Comparison of ENCODE assay signal across 19 mouse cellular contexts in the genomic region with DNA sequence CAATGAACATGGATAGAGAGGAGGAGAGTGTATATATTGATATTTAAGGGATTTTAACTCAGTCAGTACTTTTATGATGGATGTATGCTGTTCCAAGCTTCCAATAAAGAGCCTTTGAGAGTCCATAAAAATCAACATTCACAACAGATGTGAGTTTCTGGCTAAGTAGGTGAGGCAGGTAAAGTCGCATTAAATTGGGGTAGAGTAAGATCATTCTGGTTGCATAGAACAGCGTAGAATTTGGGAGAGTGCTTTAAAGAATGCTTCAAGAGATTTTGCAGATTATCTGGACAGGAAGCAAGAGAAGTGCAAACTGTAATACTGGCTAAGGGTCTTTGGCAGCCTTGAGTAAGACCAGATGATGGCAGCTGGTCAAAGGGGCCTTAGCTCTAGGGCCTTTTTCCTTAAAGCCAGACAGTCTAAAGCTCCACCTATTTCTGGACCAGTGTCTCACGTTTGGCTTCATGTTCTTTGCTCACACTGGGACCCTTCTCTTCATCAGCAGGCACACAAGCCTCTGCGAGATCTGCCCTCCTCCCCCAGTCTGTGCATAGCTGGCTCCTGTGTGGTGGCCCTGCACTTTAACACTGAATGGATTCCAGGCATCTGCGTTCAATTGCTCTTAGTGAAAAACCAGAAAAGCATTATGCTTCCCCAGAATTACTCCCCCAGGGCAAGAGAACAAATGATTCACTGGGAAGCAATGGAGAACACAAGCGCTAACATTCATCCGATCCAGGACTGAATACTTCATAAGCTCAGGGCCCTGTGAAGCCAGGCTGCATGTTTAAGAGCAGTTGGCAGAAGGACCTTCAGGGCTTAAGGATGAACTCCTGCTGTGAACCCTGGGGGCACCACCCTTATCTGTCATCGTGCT.
DNase-seq lines count a peak whose midpoint lies in the region; ATAC-seq and TF ChIP-seq lines count a peak whose summit lies in the region.
"Had no signal": no experiment of that assay in that cellular context is flagged by ENCODE, and none has a peak within 500 bp of the region (broad histone marks: within the 10 kb centered on the region; RNA-seq: fewer than 3 reads in every experiment).

No protein-coding gene starts in this region.

- no peak for TF ChIP-seq POLR2A in limb, embryonic 14.5 days (IDR thresholded peaks at IDR 0.05; ENCODE audit: borderline replicate concordance, extremely low read depth, insufficient read depth, insufficient read length)

- H3K27ac ChIP-seq in midbrain, embryonic 14.5 days (replicated peaks; ENCODE audit: low read depth, low read length): no peak overlapping the region
- no peak overlapping the region for H3K27ac ChIP-seq in midbrain, embryonic 15.5 days
- H3K27ac ChIP-seq in embryonic facial prominence, embryonic 10.5 days (replicated peaks): no peak overlapping the region
- no peak overlapping the region for H3K27ac ChIP-seq in limb, embryonic 14.5 days (replicated peaks; ENCODE audit: low read depth, low read length)
- H3K27ac ChIP-seq: forebrain, embryonic 13.5 days; hindbrain, embryonic 13.5 days; midbrain, embryonic 10.5 days; stomach, embryonic 15.5 days had no signal

- no peak for ATAC-seq in midbrain, embryonic 14.5 days (ENCODE audit: low FRiP score, low TSS enrichment)
- no peak for ATAC-seq in midbrain, embryonic 15.5 days (replicated peaks)
- peak; percentile 88 for ATAC-seq in limb, embryonic 14.5 days (ENCODE audit: low FRiP score, low read depth)
- ATAC-seq: forebrain, embryonic 13.5 days; inflammation-experienced regulatory T-cells, adult 6 months had no signal

- no peaks in the 10 kb centered on the region for H3K9me3 ChIP-seq in midbrain, embryonic 14.5 days (ENCODE audit: control insufficient read depth, low read length)
- no peaks in the 10 kb centered on the region for H3K9me3 ChIP-seq in midbrain, embryonic 15.5 days
- H3K9me3 ChIP-seq in embryonic facial prominence, embryonic 10.5 days: no peaks in the 10 kb centered on the region
- H3K9me3 ChIP-seq in limb, embryonic 14.5 days (ENCODE audit: control insufficient read depth, low read length): no peaks in the 10 kb centered on the region
- H3K9me3 ChIP-seq: forebrain, embryonic 13.5 days; heart, embryonic 12.5 days; hindbrain, embryonic 13.5 days; midbrain, embryonic 10.5 days; stomach, embryonic 15.5 days had no signal

- H3K4me1 ChIP-seq in midbrain, embryonic 14.5 days (ENCODE audit: control insufficient read depth, insufficient read depth, low read length): no peaks in the 10 kb centered on the region
- 0 out of 2 replicates have a peak, but pooled peaks cover 3% of the 10 kb centered on the region for H3K4me1 ChIP-seq in midbrain, embryonic 15.5 days
- peaks cover 10% of the 10 kb centered on the region for H3K4me1 ChIP-seq in embryonic facial prominence, embryonic 10.5 days
- peaks cover 8% of the 10 kb centered on the region for H3K4me1 ChIP-seq in limb, embryonic 14.5 days (ENCODE audit: control insufficient read depth, insufficient read depth, low read length)
- H3K4me1 ChIP-seq: heart, embryonic 12.5 days; midbrain, embryonic 10.5 days; stomach, embryonic 15.5 days had no signal

- no peak overlapping the region for H3K4me3 ChIP-seq in midbrain, embryonic 14.5 days (replicated peaks; ENCODE audit: low read depth, low read length)
- no peak overlapping the region for H3K4me3 ChIP-seq in midbrain, embryonic 15.5 days
- no peak overlapping the region for H3K4me3 ChIP-seq in embryonic facial prominence, embryonic 10.5 days
- H3K4me3 ChIP-seq in limb, embryonic 14.5 days (replicated peaks; ENCODE audit: low read length): no peak overlapping the region
- H3K4me3 ChIP-seq: forebrain, embryonic 13.5 days; heart, embryonic 12.5 days; hindbrain, embryonic 13.5 days; midbrain, embryonic 10.5 days; stomach, embryonic 15.5 days had no signal

- 65% methylated on average over 8 of the region's 8 CpGs for WGBS in midbrain, embryonic 14.5 days
- 58% methylated on average over 8 of the region's 8 CpGs for WGBS in midbrain, embryonic 15.5 days
- 51% methylated on average over 8 of the region's 8 CpGs for WGBS in embryonic facial prominence, embryonic 10.5 days
- 27% methylated on average over 8 of the region's 8 CpGs for WGBS in limb, embryonic 14.5 days

- no peak overlapping the region for H3K4me2 ChIP-seq in midbrain, embryonic 14.5 days (ENCODE audit: low read length)
- H3K4me2 ChIP-seq in midbrain, embryonic 15.5 days: no peak overlapping the region
- 0 out of 2 replicates have a peak overlapping the region, but pooled peaks have one; percentile 11 for H3K4me2 ChIP-seq in limb, embryonic 14.5 days (replicated peaks; ENCODE audit: low read depth, low read length, severe bottlenecking)
- H3K4me2 ChIP-seq: forebrain, embryonic 13.5 days; heart, embryonic 12.5 days; hindbrain, embryonic 13.5 days; stomach, embryonic 15.5 days had no signal

- H3K36me3 ChIP-seq in midbrain, embryonic 14.5 days (ENCODE audit: control insufficient read depth, insufficient read depth, low read length): no peaks in the 10 kb centered on the region
- H3K36me3 ChIP-seq in midbrain, embryonic 15.5 days (replicated peaks): no peaks in the 10 kb centered on the region
- H3K36me3 ChIP-seq in embryonic facial prominence, embryonic 10.5 days (replicated peaks): no peaks in the 10 kb centered on the region
- H3K36me3 ChIP-seq in limb, embryonic 14.5 days (ENCODE audit: control insufficient read depth, insufficient read depth, low read length): no peaks in the 10 kb centered on the region
- H3K36me3 ChIP-seq: heart, embryonic 12.5 days; hindbrain, embryonic 13.5 days; midbrain, embryonic 10.5 days; stomach, embryonic 15.5 days had no signal

- no peaks in the 10 kb centered on the region for H3K27me3 ChIP-seq in midbrain, embryonic 14.5 days (ENCODE audit: control insufficient read depth, insufficient read depth, low read length)
- no peaks in the 10 kb centered on the region for H3K27me3 ChIP-seq in midbrain, embryonic 15.5 days (replicated peaks)
- no peaks in the 10 kb centered on the region for H3K27me3 ChIP-seq in embryonic facial prominence, embryonic 10.5 days (replicated peaks; ENCODE audit: low read depth, poor library complexity, severe bottlenecking)
- no peaks in the 10 kb centered on the region for H3K27me3 ChIP-seq in limb, embryonic 14.5 days (ENCODE audit: control insufficient read depth, insufficient read depth, low read length)
- H3K27me3 ChIP-seq: forebrain, embryonic 13.5 days; heart, embryonic 12.5 days; hindbrain, embryonic 13.5 days; stomach, embryonic 15.5 days had no signal

- peak; percentile 4 for DNase-seq in midbrain, embryonic 14.5 days
- peak; percentile 11 for DNase-seq in embryonic facial prominence, embryonic 10.5 days (ENCODE audit: low spot score)
- peak; percentile 26 for DNase-seq in forelimb bud, embryonic 11.5 days (ENCODE audit: low read depth, low spot score)
- peak; percentile 83 for DNase-seq in limb, embryonic 14.5 days (ENCODE audit: low spot score)
- DNase-seq in spleen, adult 18-20 months: no peak
- DNase-seq in testis, postnatal 10 days (ENCODE audit: low spot score): no peak
- DNase-seq in spleen, postnatal 14 days (ENCODE audit: low spot score in 2 of 2): no peak
- DNase-seq: adrenal gland, adult 8-10 months; cerebellum, adult 9-11 months; kidney, postnatal 36 days; lung, adult 18-20 months; thymus, adult 2 months had no signal

- H3K9ac ChIP-seq in midbrain, embryonic 14.5 days (replicated peaks; ENCODE audit: low read length): no peak overlapping the region
- no peak overlapping the region for H3K9ac ChIP-seq in midbrain, embryonic 15.5 days
- no peak overlapping the region for H3K9ac ChIP-seq in limb, embryonic 14.5 days (ENCODE audit: low read depth, low read length, severe bottlenecking)
- H3K9ac ChIP-seq: forebrain, embryonic 13.5 days; heart, embryonic 12.5 days; hindbrain, embryonic 13.5 days; stomach, embryonic 15.5 days had no signal

Comparison
In these comparisons a context has a peak if more than half of its experiments do, and no peak if none do; other contexts are left out.
1. DNase-seq: peak in midbrain, embryonic 14.5 days (single experiment), embryonic facial prominence, embryonic 10.5 days (single experiment), forelimb bud, embryonic 11.5 days (single experiment) and limb, embryonic 14.5 days (single experiment); none in spleen, adult 18-20 months (0 of 2), testis, postnatal 10 days (single experiment) and spleen, postnatal 14 days (0 of 2).